9 mouse cellular contexts compared by ENCODE assay signal in the genomic region with DNA sequence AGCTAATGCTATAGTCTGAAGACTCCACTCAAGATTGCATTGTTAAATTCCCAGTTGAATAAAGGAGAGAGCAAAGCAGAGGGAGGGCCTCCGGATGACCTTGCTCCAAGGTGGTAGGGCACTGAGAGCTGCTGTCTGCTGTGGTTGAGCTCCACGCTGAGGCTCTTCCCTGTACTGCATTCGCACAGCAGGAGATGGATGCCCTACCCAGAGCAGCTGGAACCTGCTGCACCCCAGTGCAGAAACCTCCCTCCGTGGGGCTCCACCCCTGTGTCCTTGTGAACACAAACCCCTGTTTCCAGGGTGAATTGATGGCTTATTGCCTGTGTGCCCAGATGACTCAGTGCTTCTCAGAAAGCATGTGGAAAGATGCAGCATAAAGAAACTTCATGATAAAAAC.
DNase-seq lines count a peak whose midpoint lies in the region; ATAC-seq and TF ChIP-seq lines count a peak whose summit lies in the region.
"Had no signal": no experiment of that assay in that cellular context is flagged by ENCODE, and none has a peak within 500 bp of the region (broad histone marks: within the 10 kb centered on the region; RNA-seq: fewer than 3 reads in every experiment).

No protein-coding gene starts in this region.

- DNase-seq in liver, postnatal 0 days: no peak
- DNase-seq in adrenal gland, postnatal 10 days: peak; percentile 82
- DNase-seq in T-cell, adult 2 months (ENCODE audit: low spot score): no peak

- 15% methylated on average over 4 of the region's 4 CpGs for WGBS in liver, postnatal 0 days (ENCODE audit: insufficient replicate concordance)
- WGBS in liver, embryonic 12.5 days (ENCODE audit: insufficient replicate concordance): 15% methylated on average over 4 of the region's 4 CpGs
- 4% methylated on average over 4 of the region's 4 CpGs for WGBS in forebrain, embryonic 12.5 days
- 10% methylated on average over 4 of the region's 4 CpGs for WGBS in kidney, embryonic 16.5 days
- WGBS in midbrain, embryonic 15.5 days: 7% methylated on average over 4 of the region's 4 CpGs

- no peaks in the 10 kb centered on the region for H3K36me3 ChIP-seq in liver, postnatal 0 days (replicated peaks; ENCODE audit: insufficient read depth, low read length)
- no peaks in the 10 kb centered on the region for H3K36me3 ChIP-seq in liver, embryonic 12.5 days
- no peaks in the 10 kb centered on the region for H3K36me3 ChIP-seq in forebrain, embryonic 12.5 days (replicated peaks)
- no peaks in the 10 kb centered on the region for H3K36me3 ChIP-seq in kidney, embryonic 16.5 days (ENCODE audit: insufficient read depth, low read length)
- no peaks in the 10 kb centered on the region for H3K36me3 ChIP-seq in midbrain, embryonic 15.5 days (replicated peaks)
- H3K36me3 ChIP-seq: liver, embryonic 15.5 days had no signal

- H3K27ac ChIP-seq in liver, postnatal 0 days (ENCODE audit: low read depth): no peak overlapping the region
- no peak overlapping the region for H3K27ac ChIP-seq in liver, embryonic 12.5 days
- no peak overlapping the region for H3K27ac ChIP-seq in forebrain, embryonic 12.5 days
- H3K27ac ChIP-seq in kidney, embryonic 16.5 days (ENCODE audit: low read length): no peak overlapping the region
- no peak overlapping the region for H3K27ac ChIP-seq in midbrain, embryonic 15.5 days
- H3K27ac ChIP-seq: liver, embryonic 15.5 days had no signal

- ATAC-seq in liver, postnatal 0 days: no peak
- ATAC-seq in liver, embryonic 12.5 days: no peak
- ATAC-seq in forebrain, embryonic 12.5 days (ENCODE audit: low FRiP score): peak; percentile 86
- peak; percentile 85; the same call in 1 of the 2 replicates for ATAC-seq in kidney, embryonic 16.5 days (ENCODE audit: low FRiP score, low TSS enrichment)
- ATAC-seq in midbrain, embryonic 15.5 days (replicated peaks): peak; percentile 63; the same call in 1 of the 2 replicates
- ATAC-seq in erythroid progenitor cell, adult 5-6 weeks (replicated peaks; ENCODE audit: low FRiP score, poor library complexity, severe bottlenecking): no peak

- H3K27me3 ChIP-seq in liver, postnatal 0 days (ENCODE audit: insufficient read depth, low read length): no peaks in the 10 kb centered on the region
- H3K27me3 ChIP-seq in liver, embryonic 12.5 days (replicated peaks): no peaks in the 10 kb centered on the region
- H3K27me3 ChIP-seq in forebrain, embryonic 12.5 days: no peaks in the 10 kb centered on the region
- no peaks in the 10 kb centered on the region for H3K27me3 ChIP-seq in kidney, embryonic 16.5 days (ENCODE audit: insufficient read depth, low read length)
- no peaks in the 10 kb centered on the region for H3K27me3 ChIP-seq in midbrain, embryonic 15.5 days (replicated peaks)
- H3K27me3 ChIP-seq: liver, embryonic 15.5 days had no signal

- no peaks in the 10 kb centered on the region for H3K9me3 ChIP-seq in liver, postnatal 0 days (ENCODE audit: low read length)
- H3K9me3 ChIP-seq in liver, embryonic 12.5 days (replicated peaks): no peaks in the 10 kb centered on the region
- H3K9me3 ChIP-seq in forebrain, embryonic 12.5 days: no peaks in the 10 kb centered on the region
- H3K9me3 ChIP-seq in kidney, embryonic 16.5 days (ENCODE audit: low read length): no peaks in the 10 kb centered on the region
- no peaks in the 10 kb centered on the region for H3K9me3 ChIP-seq in midbrain, embryonic 15.5 days
- H3K9me3 ChIP-seq: liver, embryonic 15.5 days had no signal

- TF ChIP-seq EP300 in liver, postnatal 0 days (IDR thresholded peaks at IDR 0.05; ENCODE audit: low read depth): no peak

- peak; percentile 21; the same call in 1 of the 2 replicates for TF ChIP-seq CTCF in liver, postnatal 0 days (IDR thresholded peaks at IDR 0.05; ENCODE audit: low read depth)

- H3K4me2 ChIP-seq in liver, postnatal 0 days (ENCODE audit: low read depth, low read length): no peak overlapping the region
- H3K4me2 ChIP-seq in liver, embryonic 12.5 days: no peak overlapping the region
- no peak overlapping the region for H3K4me2 ChIP-seq in forebrain, embryonic 12.5 days
- H3K4me2 ChIP-seq in kidney, embryonic 16.5 days (replicated peaks; ENCODE audit: low read depth, low read length): no peak overlapping the region
- H3K4me2 ChIP-seq in midbrain, embryonic 15.5 days: no peak overlapping the region
- H3K4me2 ChIP-seq: liver, embryonic 15.5 days had no signal

- H3K9ac ChIP-seq in liver, postnatal 0 days (replicated peaks): no peak overlapping the region
- H3K9ac ChIP-seq in liver, embryonic 12.5 days: no peak overlapping the region
- no peak overlapping the region for H3K9ac ChIP-seq in forebrain, embryonic 12.5 days
- no peak overlapping the region for H3K9ac ChIP-seq in kidney, embryonic 16.5 days (replicated peaks; ENCODE audit: low read length)
- no peak overlapping the region for H3K9ac ChIP-seq in midbrain, embryonic 15.5 days
- H3K9ac ChIP-seq: liver, embryonic 15.5 days had no signal

- no peak overlapping the region for H3K4me3 ChIP-seq in liver, postnatal 0 days (ENCODE audit: low read depth, low read length)
- H3K4me3 ChIP-seq in liver, embryonic 12.5 days: no peak overlapping the region
- H3K4me3 ChIP-seq in forebrain, embryonic 12.5 days (replicated peaks): no peak overlapping the region
- no peak overlapping the region for H3K4me3 ChIP-seq in kidney, embryonic 16.5 days (ENCODE audit: low read length)
- H3K4me3 ChIP-seq in midbrain, embryonic 15.5 days: no peak overlapping the region
- H3K4me3 ChIP-seq: liver, embryonic 15.5 days had no signal

- no peaks in the 10 kb centered on the region for H3K4me1 ChIP-seq in liver, postnatal 0 days (ENCODE audit: insufficient read depth)
- no peaks in the 10 kb centered on the region for H3K4me1 ChIP-seq in liver, embryonic 12.5 days
- H3K4me1 ChIP-seq in forebrain, embryonic 12.5 days: peaks cover 3% of the 10 kb centered on the region; the same call in 1 of the 2 replicates
- no peaks in the 10 kb centered on the region for H3K4me1 ChIP-seq in kidney, embryonic 16.5 days (ENCODE audit: insufficient read depth, low read length)
- H3K4me1 ChIP-seq in midbrain, embryonic 15.5 days: 0 out of 2 replicates have a peak, but pooled peaks cover 2% of the 10 kb centered on the region
- H3K4me1 ChIP-seq: liver, embryonic 15.5 days had no signal

Comparison
In these comparisons a context has a peak if more than half of its experiments do, and no peak if none do; other contexts are left out.
1. ATAC-seq: peak in forebrain, embryonic 12.5 days (single experiment), kidney, embryonic 16.5 days (single experiment) and midbrain, embryonic 15.5 days (single experiment); none in liver, postnatal 0 days (single experiment), liver, embryonic 12.5 days (single experiment) and erythroid progenitor cell, adult 5-6 weeks (single experiment).